Mouse (Mus musculus): ENCODE measurements around the gene Katnbl1. TPM values are rescaled to one million over a fixed set of nuclear protein-coding genes. Genes with fewer than 3 reads are reported as not detected.

Gene Katnbl1
- polyA plus RNA-seq, 1 experiment: 9.0 TPM

GRCm38 (mm10) chr2:112374610-112375009 is 4.4 kb upstream of the Katnbl1 start:
- Histone ChIP-seq H3ac (ENCODE audit: control insufficient read depth, insufficient read length) (no peak overlapping the region), H3K79me2 (ENCODE audit: control insufficient read depth, insufficient read depth) (peaks cover 3% of the 10 kb centered on the region), H3K27me3 (ENCODE audit: control insufficient read depth, insufficient read depth, insufficient read length) (no peaks in the 10 kb centered on the region), H3K4me2 (ENCODE audit: low read depth) (no peak overlapping the region), H3K36me3 (ENCODE audit: control insufficient read depth, insufficient read depth) (no peaks in the 10 kb centered on the region), H3K4me3 (no peak overlapping the region)
- TF ChIP-seq MAX (IDR thresholded peaks at IDR 0.05; ENCODE audit: low read depth): no peak

- Histone ChIP-seq H3K4me3 (peak overlapping the region; percentile 59), H3K36me3 (ENCODE audit: control insufficient read depth, insufficient read depth) (peaks cover 4% of the 10 kb centered on the region), H3K79me2 (ENCODE audit: control insufficient read depth, insufficient read depth) (peaks cover 58% of the 10 kb centered on the region), H3ac (ENCODE audit: control insufficient read depth, insufficient read length) (peak overlapping the region; percentile 99), H3K4me2 (ENCODE audit: low read depth) (peak overlapping the region; percentile 86), H3K27me3 (ENCODE audit: control insufficient read depth, insufficient read depth, insufficient read length) (no peaks in the 10 kb centered on the region)
- TF ChIP-seq MAX (IDR thresholded peaks at IDR 0.05; ENCODE audit: low read depth): no peak
- no peak for TF ChIP-seq MYOD1 (IDR thresholded peaks at IDR 0.05; ENCODE audit: control insufficient read depth in 1 of 3, insufficient read length in 2 of 3, low read depth in 2 of 3)
- TF ChIP-seq CEBPB (IDR thresholded peaks at IDR 0.05; ENCODE audit: insufficient read depth, poor library complexity, severe bottlenecking): no peak
These were observed 1.1 kb downstream of the Katnbl1 start for GRCm38 (mm10) chr2:112380131-112380530.

GRCm38 (mm10) chr2:112381219-112381618 is 2.2 kb downstream of the Katnbl1 start:
- H3K4me2 ChIP-seq (ENCODE audit: low read depth): peak overlapping the region; percentile 86

DNA sequence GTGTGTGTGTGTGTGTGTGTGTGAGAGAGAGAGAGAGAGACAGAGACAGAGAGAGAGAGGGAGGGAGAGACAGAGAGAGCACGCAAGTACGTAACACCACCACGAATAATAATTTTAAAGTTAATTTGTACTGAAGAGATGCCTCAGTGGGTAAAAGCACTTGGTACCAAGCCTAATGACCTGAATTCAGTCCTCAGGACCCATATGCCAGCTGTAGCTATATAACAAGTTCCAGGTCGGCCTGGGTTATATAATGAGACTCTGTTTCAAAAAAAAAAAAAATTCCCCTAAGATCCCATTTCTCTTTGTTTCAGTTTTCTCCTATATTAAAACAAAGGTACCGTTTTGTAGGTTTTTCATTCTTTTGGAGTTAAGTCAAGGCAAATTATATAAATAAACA is 11.8 kb downstream of the Katnbl1 start:
- no peak overlapping the region for H3K4me3 ChIP-seq
- no peak overlapping the region for H3ac ChIP-seq (ENCODE audit: control insufficient read depth, insufficient read length)
- TF ChIP-seq CEBPB (IDR thresholded peaks at IDR 0.05; ENCODE audit: insufficient read depth, poor library complexity, severe bottlenecking) (no peak), SRF (IDR thresholded peaks at IDR 0.05; ENCODE audit: control insufficient read depth, insufficient read length, low read depth) (no peak), TCF12 (IDR thresholded peaks at IDR 0.05; ENCODE audit: insufficient read depth, poor library complexity, severe bottlenecking) (no peak), MYOG (IDR thresholded peaks at IDR 0.05; ENCODE audit: control insufficient read depth in 1 of 3, insufficient read depth in 1 of 3, insufficient read length in 2 of 3, low read depth in 2 of 3) (no peak), REST (IDR thresholded peaks at IDR 0.05; ENCODE audit: insufficient read depth, insufficient read length) (no peak), USF1 (IDR thresholded peaks at IDR 0.05; ENCODE audit: low read depth) (no peak), POLR2AphosphoS2 (IDR thresholded peaks at IDR 0.05; ENCODE audit: insufficient read length, low read depth) (no peak), POLR2A (IDR thresholded peaks at IDR 0.05; ENCODE audit: insufficient read length, low read depth) (no peak), MAX (IDR thresholded peaks at IDR 0.05; ENCODE audit: low read depth) (no peak), TCF3 (IDR thresholded peaks at IDR 0.05; ENCODE audit: insufficient read length, low read depth) (no peak), E2F4 (IDR thresholded peaks at IDR 0.05; ENCODE audit: insufficient read depth) (no peak), MYOD1 (IDR thresholded peaks at IDR 0.05; ENCODE audit: control insufficient read depth in 1 of 3, insufficient read length in 2 of 3, low read depth in 2 of 3) (no peak)
- H3K4me2 ChIP-seq (ENCODE audit: low read depth): no peak overlapping the region
- H3K79me2 ChIP-seq (ENCODE audit: control insufficient read depth, insufficient read depth): peaks cover 100% of the 10 kb centered on the region
- no peaks in the 10 kb centered on the region for H3K27me3 ChIP-seq (ENCODE audit: control insufficient read depth, insufficient read depth, insufficient read length)
- H3K36me3 ChIP-seq (ENCODE audit: control insufficient read depth, insufficient read depth): no peaks in the 10 kb centered on the region

More at GRCm38 (mm10) chr2:112381219-112381618, 2.2 kb downstream of the Katnbl1 start:
- peaks cover 4% of the 10 kb centered on the region for H3K36me3 ChIP-seq (ENCODE audit: control insufficient read depth, insufficient read depth)
- TF ChIP-seq TCF12 (IDR thresholded peaks at IDR 0.05; ENCODE audit: insufficient read depth, poor library complexity, severe bottlenecking) (no peak), POLR2AphosphoS2 (IDR thresholded peaks at IDR 0.05; ENCODE audit: insufficient read length, low read depth) (no peak), CEBPB (IDR thresholded peaks at IDR 0.05; ENCODE audit: insufficient read depth, poor library complexity, severe bottlenecking) (peak; percentile 77)
- H3K4me3 ChIP-seq: peak overlapping the region; percentile 59
- peaks cover 69% of the 10 kb centered on the region for H3K79me2 ChIP-seq (ENCODE audit: control insufficient read depth, insufficient read depth)
- no peaks in the 10 kb centered on the region for H3K27me3 ChIP-seq (ENCODE audit: control insufficient read depth, insufficient read depth, insufficient read length)
- H3ac ChIP-seq (ENCODE audit: control insufficient read depth, insufficient read length): no peak overlapping the region

DNA sequence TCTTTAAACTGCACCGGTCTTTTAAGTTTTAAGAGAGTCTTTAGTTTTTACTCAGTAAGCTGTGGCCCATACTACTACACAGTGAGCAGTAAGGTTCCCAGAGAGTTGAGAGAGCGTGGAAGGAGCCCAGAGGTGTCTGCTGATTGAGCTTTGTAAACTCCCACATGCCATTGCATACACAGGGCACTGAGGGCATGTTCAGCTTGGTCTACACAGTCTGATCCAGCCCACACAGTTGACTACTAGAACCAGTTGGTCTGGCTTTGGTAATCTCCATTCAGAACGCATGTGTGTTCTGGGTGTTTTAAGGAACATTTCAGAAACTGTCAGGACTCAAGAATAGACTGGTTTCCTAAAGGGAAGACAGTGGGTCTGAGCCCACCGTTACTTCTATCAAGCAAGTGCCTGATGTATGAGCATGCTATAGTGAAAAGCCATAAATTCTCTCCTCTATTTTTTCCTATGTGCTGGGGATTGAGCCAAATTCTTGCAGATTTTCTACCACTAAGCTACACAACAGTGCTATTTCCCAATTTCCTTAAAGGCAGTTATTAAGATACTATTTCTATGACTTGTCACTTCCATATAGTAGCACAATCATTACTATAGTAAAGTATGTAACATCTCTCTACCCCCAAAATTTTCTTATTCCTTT is 12.5 kb downstream of the Katnbl1 start:
- TF ChIP-seq MYOD1 (IDR thresholded peaks at IDR 0.05; ENCODE audit: control insufficient read depth in 1 of 3, insufficient read length in 2 of 3, low read depth in 2 of 3): no peak
- TF ChIP-seq TCF12 (IDR thresholded peaks at IDR 0.05; ENCODE audit: insufficient read depth, poor library complexity, severe bottlenecking): no peak
- TF ChIP-seq REST (IDR thresholded peaks at IDR 0.05; ENCODE audit: insufficient read depth, insufficient read length): no peak
- no peak for TF ChIP-seq USF1 (IDR thresholded peaks at IDR 0.05; ENCODE audit: low read depth)
- no peak for TF ChIP-seq CEBPB (IDR thresholded peaks at IDR 0.05; ENCODE audit: insufficient read depth, poor library complexity, severe bottlenecking)
- no peak for TF ChIP-seq POLR2A (IDR thresholded peaks at IDR 0.05; ENCODE audit: insufficient read length, low read depth)
- TF ChIP-seq MYOG (IDR thresholded peaks at IDR 0.05; ENCODE audit: control insufficient read depth in 1 of 3, insufficient read depth in 1 of 3, insufficient read length in 2 of 3, low read depth in 2 of 3): no peak
- TF ChIP-seq E2F4 (IDR thresholded peaks at IDR 0.05; ENCODE audit: insufficient read depth): no peak
- Histone ChIP-seq H3K27me3 (ENCODE audit: control insufficient read depth, insufficient read depth, insufficient read length) (no peaks in the 10 kb centered on the region), H3K4me3 (no peak overlapping the region), H3K4me2 (ENCODE audit: low read depth) (no peak overlapping the region), H3K36me3 (ENCODE audit: control insufficient read depth, insufficient read depth) (no peaks in the 10 kb centered on the region), H3K79me2 (ENCODE audit: control insufficient read depth, insufficient read depth) (peaks cover 100% of the 10 kb centered on the region), H3ac (ENCODE audit: control insufficient read depth, insufficient read length) (no peak overlapping the region)
